ENCODE assay signal across 8 mouse cellular contexts in the genomic region with DNA sequence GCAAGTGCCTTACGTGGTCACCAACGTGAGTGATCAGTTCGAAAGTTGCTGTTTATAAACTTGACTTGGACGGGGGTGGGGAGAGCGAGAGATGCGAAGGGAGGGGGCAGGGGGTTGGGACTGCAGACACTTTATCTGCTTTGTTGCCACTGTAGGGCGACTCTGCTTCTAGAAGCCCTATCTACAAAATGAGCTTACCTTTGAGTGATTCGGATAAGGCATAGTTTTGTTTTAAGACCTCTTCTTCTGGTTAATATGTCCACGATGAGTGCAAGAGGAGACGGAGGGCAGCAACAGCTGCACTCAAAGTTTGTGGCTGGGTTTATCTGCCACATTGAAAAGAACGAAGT. TPM values are rescaled to one million over a fixed set of nuclear protein-coding genes. Genes with fewer than 3 reads are reported as not detected.
DNase-seq lines count a peak whose midpoint lies in the region; ATAC-seq and TF ChIP-seq lines count a peak whose summit lies in the region.

No protein-coding gene starts in this region.

- TF ChIP-seq POLR2A in brain, embryonic 14.5 days (IDR thresholded peaks at IDR 0.05; ENCODE audit: borderline replicate concordance, extremely low read depth, insufficient read depth, insufficient read length, poor library complexity, severe bottlenecking) = no peak

- TF ChIP-seq CTCF in brain, embryonic 14.5 days (IDR thresholded peaks at IDR 0.05; ENCODE audit: borderline replicate concordance, extremely low read depth, insufficient read depth, insufficient read length) = no peak
- no peak; the same call in 1 of the 2 replicates for TF ChIP-seq CTCF in hindbrain, postnatal 0 days (IDR thresholded peaks at IDR 0.05; ENCODE audit: low read depth)

- WGBS in forebrain, embryonic 13.5 days = 0% methylated on average over 11 of the region's 11 CpGs
- 2% methylated on average over 11 of the region's 11 CpGs for WGBS in hindbrain, postnatal 0 days
- under 1% methylated on average over 11 of the region's 11 CpGs for WGBS in liver, embryonic 11.5 days
- WGBS in neural tube, embryonic 14.5 days = under 1% methylated on average over 11 of the region's 11 CpGs

- H3K27ac ChIP-seq in forebrain, embryonic 13.5 days = no peak overlapping the region
- peak overlapping the region; percentile 83; the same call in 1 of the 2 replicates for H3K27ac ChIP-seq in hindbrain, postnatal 0 days
- H3K27ac ChIP-seq in liver, embryonic 11.5 days (ENCODE audit: low read depth, low read length) = no peak overlapping the region
- no peak overlapping the region for H3K27ac ChIP-seq in neural tube, embryonic 14.5 days (ENCODE audit: low read depth, low read length)

- peak overlapping the region; percentile 63 for H3K9ac ChIP-seq in forebrain, embryonic 13.5 days
- peak overlapping the region; percentile 40 for H3K9ac ChIP-seq in hindbrain, postnatal 0 days (replicated peaks; ENCODE audit: low read length)
- no peak overlapping the region for H3K9ac ChIP-seq in liver, embryonic 11.5 days (ENCODE audit: low read depth, low read length)
- peak overlapping the region; percentile 58; the same call in 1 of the 2 replicates for H3K9ac ChIP-seq in neural tube, embryonic 14.5 days (replicated peaks; ENCODE audit: low read depth, low read length)

- peak; percentile 13 for DNase-seq in gastrocnemius, adult 18-20 months (ENCODE audit: low spot score)
- no peak for DNase-seq in gastrocnemius, postnatal 36 days
- DNase-seq in brain, embryonic 14.5 days (ENCODE audit: low read depth) = peak; percentile 62
- DNase-seq in hindbrain, postnatal 0 days (ENCODE audit: low spot score) = peak; percentile 45
- DNase-seq in liver, embryonic 11.5 days (ENCODE audit: low spot score) = peak; percentile 35
- no peak for DNase-seq in urinary bladder, adult 18-20 months (ENCODE audit: low spot score in 2 of 2)

- H3K9me3 ChIP-seq in forebrain, embryonic 13.5 days (replicated peaks) = no peaks in the 10 kb centered on the region
- H3K9me3 ChIP-seq in hindbrain, postnatal 0 days (ENCODE audit: low read length) = no peaks in the 10 kb centered on the region
- no peaks in the 10 kb centered on the region for H3K9me3 ChIP-seq in liver, embryonic 11.5 days (ENCODE audit: control insufficient read depth, low read length)
- H3K9me3 ChIP-seq in neural tube, embryonic 14.5 days (ENCODE audit: control insufficient read depth, low read length) = no peaks in the 10 kb centered on the region

- H3K27me3 ChIP-seq in forebrain, embryonic 13.5 days = 0 out of 2 replicates have a peak, but pooled peaks cover 3% of the 10 kb centered on the region
- H3K27me3 ChIP-seq in hindbrain, postnatal 0 days (ENCODE audit: insufficient read depth, low read length) = no peaks in the 10 kb centered on the region
- H3K27me3 ChIP-seq in liver, embryonic 11.5 days (replicated peaks; ENCODE audit: control insufficient read depth, insufficient read depth, low read length) = no peaks in the 10 kb centered on the region
- H3K27me3 ChIP-seq in neural tube, embryonic 14.5 days (ENCODE audit: control insufficient read depth, insufficient read depth, low read length) = no peaks in the 10 kb centered on the region

- peak overlapping the region; percentile 54 for H3K4me3 ChIP-seq in forebrain, embryonic 13.5 days
- peak overlapping the region; percentile 69 for H3K4me3 ChIP-seq in hindbrain, postnatal 0 days (ENCODE audit: low read length)
- peak overlapping the region; percentile 61 for H3K4me3 ChIP-seq in liver, embryonic 11.5 days (ENCODE audit: low read depth, low read length)
- H3K4me3 ChIP-seq in neural tube, embryonic 14.5 days (ENCODE audit: low read depth, low read length) = peak overlapping the region; percentile 43

- peaks cover 23% of the 10 kb centered on the region; the same call in 1 of the 2 replicates for H3K4me1 ChIP-seq in forebrain, embryonic 13.5 days
- no peaks in the 10 kb centered on the region for H3K4me1 ChIP-seq in hindbrain, postnatal 0 days (ENCODE audit: insufficient read depth, low read length)
- H3K4me1 ChIP-seq in liver, embryonic 11.5 days (replicated peaks; ENCODE audit: control insufficient read depth, insufficient read depth, low read length) = 0 out of 2 replicates have a peak, but pooled peaks cover 3% of the 10 kb centered on the region
- H3K4me1 ChIP-seq in neural tube, embryonic 14.5 days (ENCODE audit: control insufficient read depth, insufficient read depth, low read length) = no peaks in the 10 kb centered on the region

- H3K36me3 ChIP-seq in forebrain, embryonic 13.5 days (ENCODE audit: poor library complexity, severe bottlenecking) = no peaks in the 10 kb centered on the region
- H3K36me3 ChIP-seq in hindbrain, postnatal 0 days (ENCODE audit: insufficient read depth, low read length) = no peaks in the 10 kb centered on the region
- no peaks in the 10 kb centered on the region for H3K36me3 ChIP-seq in liver, embryonic 11.5 days (ENCODE audit: control insufficient read depth, insufficient read depth, low read length)
- H3K36me3 ChIP-seq in neural tube, embryonic 14.5 days (ENCODE audit: control insufficient read depth, insufficient read depth, low read length) = no peaks in the 10 kb centered on the region

- intact Hi-C loops in gastrocnemius, postnatal 36 days (cut with DNase I) = no loop called here

- ATAC-seq in forebrain, embryonic 13.5 days = no peak
- no peak for ATAC-seq in hindbrain, postnatal 0 days
- ATAC-seq in liver, embryonic 11.5 days (replicated peaks; ENCODE audit: low FRiP score) = no peak
- ATAC-seq in neural tube, embryonic 14.5 days (ENCODE audit: low read depth) = no peak

- peak overlapping the region; percentile 89 for H3K4me2 ChIP-seq in forebrain, embryonic 13.5 days
- H3K4me2 ChIP-seq in hindbrain, postnatal 0 days (ENCODE audit: low read depth, low read length) = peak overlapping the region; percentile 100
- H3K4me2 ChIP-seq in liver, embryonic 11.5 days = peak overlapping the region; percentile 97
- peak overlapping the region; percentile 99 for H3K4me2 ChIP-seq in neural tube, embryonic 14.5 days (ENCODE audit: low read depth, low read length)

RNA-seq across cellular contexts. Expression of gene Etv1, which starts 1.8 kb away (rescaled TPM):
- total RNA-seq in gastrocnemius, adult 18-20 months (2021) = 1 to 10 TPM; 4.8 to 6.7 TPM
- total RNA-seq in gastrocnemius, postnatal 36 days (2021) = 1 to 10 TPM; 6.1 to 6.6 TPM
- polyA plus RNA-seq in brain, embryonic 14.5 days (2012; rRNA removed) = 12.5 and 18.8 TPM in 2 replicates
- polyA plus RNA-seq in forebrain, embryonic 13.5 days (2015; fragmentation: Nextera tagmentation; extraction: Ambion mirVana) = 28.5 and 29.2 TPM in 2 replicates
- total RNA-seq in hindbrain, postnatal 0 days (2014; rRNA removed) = 19.0 and 19.3 TPM in 2 replicates
- polyA plus RNA-seq in hindbrain, postnatal 0 days (2015; fragmentation: Nextera tagmentation; extraction: Ambion mirVana) = 24.5 and 27.1 TPM in 2 replicates
- 4.9 and 5.2 TPM in 2 replicates for polyA plus RNA-seq in liver, embryonic 11.5 days (2014; fragmentation: Nextera tagmentation; extraction: Ambion mirVana)
- polyA plus RNA-seq in neural tube, embryonic 14.5 days (2014; fragmentation: Nextera tagmentation; extraction: Ambion mirVana) = 15.8 and 30.9 TPM in 2 replicates

Comparison
In these comparisons a context has a peak if more than half of its experiments do, and no peak if none do; other contexts are left out.
1. DNase-seq: peak in gastrocnemius, adult 18-20 months (single experiment), brain, embryonic 14.5 days (single experiment), hindbrain, postnatal 0 days (single experiment) and liver, embryonic 11.5 days (single experiment); none in gastrocnemius, postnatal 36 days (0 of 2) and urinary bladder, adult 18-20 months (0 of 2).
2. Peak in every context shown above with its lines, with median percentiles within 50 percentile points of each other: H3K4me2 ChIP-seq and H3K4me3 ChIP-seq.